In genomic region chr7:19309278-19309883, GRCm38 (mm10) we compare ENCODE assay signal across 8 mouse cellular contexts. TPM values are rescaled to one million over a fixed set of nuclear protein-coding genes. Genes with fewer than 3 reads are reported as not detected.
DNase-seq lines count a peak whose midpoint lies in the region; ATAC-seq and TF ChIP-seq lines count a peak whose summit lies in the region.

No protein-coding gene starts in this region.

- H3K4me3 ChIP-seq in heart, embryonic 10.5 days, result peak overlapping the region; percentile 86
- H3K4me3 ChIP-seq in ES-E14 (ENCODE audit: insufficient read depth in 1 of 2, low read depth in 1 of 2, low read length in 2 of 2, poor library complexity in 1 of 2, severe bottlenecking in 1 of 2), result peak overlapping the region; percentile 71 to 77
- peak overlapping the region; percentile 68 for H3K4me3 ChIP-seq in heart, embryonic 13.5 days
- H3K4me3 ChIP-seq in liver, embryonic 16.5 days (ENCODE audit: low read depth, low read length), result peak overlapping the region; percentile 71

- peak overlapping the region; percentile 79 for H3K9ac ChIP-seq in ES-E14 (ENCODE audit: insufficient read depth, low read depth, low read length, poor library complexity, severe bottlenecking)
- H3K9ac ChIP-seq in heart, embryonic 13.5 days, result peak overlapping the region; percentile 81
- peak overlapping the region; percentile 36; the same call in 1 of the 2 replicates for H3K9ac ChIP-seq in liver, embryonic 16.5 days (ENCODE audit: low read depth, low read length)

- 1% methylated on average over 48 of the region's 48 CpGs for WGBS in heart, embryonic 10.5 days
- under 1% methylated on average over 48 of the region's 48 CpGs for WGBS in heart, embryonic 13.5 days
- under 1% methylated on average over 48 of the region's 48 CpGs for WGBS in liver, embryonic 16.5 days (ENCODE audit: insufficient replicate concordance)

- peak overlapping the region; percentile 100 for H3K4me2 ChIP-seq in heart, embryonic 13.5 days
- peak overlapping the region; percentile 99 for H3K4me2 ChIP-seq in liver, embryonic 16.5 days (ENCODE audit: low read depth, low read length)

- H3K27ac ChIP-seq in heart, embryonic 10.5 days, result peak overlapping the region; percentile 89
- no peak overlapping the region for H3K27ac ChIP-seq in ES-E14 (ENCODE audit: insufficient read depth, low read depth, low read length, poor library complexity, severe bottlenecking)
- H3K27ac ChIP-seq in heart, embryonic 13.5 days (replicated peaks), result no peak overlapping the region
- no peak overlapping the region for H3K27ac ChIP-seq in liver, embryonic 16.5 days (ENCODE audit: low read length)

- H3K27me3 ChIP-seq in heart, embryonic 10.5 days (ENCODE audit: insufficient read depth, poor library complexity, severe bottlenecking), result peaks cover 40% of the 10 kb centered on the region
- H3K27me3 ChIP-seq in heart, embryonic 13.5 days (replicated peaks), result peaks cover 52% of the 10 kb centered on the region
- peaks cover 41% of the 10 kb centered on the region for H3K27me3 ChIP-seq in liver, embryonic 16.5 days (ENCODE audit: control insufficient read depth, insufficient read depth, low read depth, low read length)

- in situ Hi-C loops in ES-E14 (cut with MboI; ENCODE audit: low sequenced_read_pairs in 2 of 2, unreplicated experiment in 2 of 2), result no loop called here

- H3K4me1 ChIP-seq in heart, embryonic 10.5 days, result peaks cover 36% of the 10 kb centered on the region
- H3K4me1 ChIP-seq in ES-E14 (ENCODE audit: control insufficient read depth in 2 of 2, insufficient read depth in 2 of 2, low read length in 2 of 2, poor library complexity in 1 of 2), result peaks cover 0 to 4% of the 10 kb centered on the region in 2 experiments; a peak in 1 of 4 replicates
- peaks cover 31% of the 10 kb centered on the region for H3K4me1 ChIP-seq in heart, embryonic 13.5 days
- peaks cover 24% of the 10 kb centered on the region for H3K4me1 ChIP-seq in liver, embryonic 16.5 days (ENCODE audit: control insufficient read depth, low read depth, low read length)

- ATAC-seq in heart, embryonic 13.5 days (ENCODE audit: extremely low read depth, insufficient number of reproducible peaks, low FRiP score, low TSS enrichment), result no peak
- ATAC-seq in liver, embryonic 16.5 days (ENCODE audit: low read depth), result no peak

- no peak for DNase-seq in heart, embryonic 10.5 days (ENCODE audit: low spot score)
- DNase-seq in heart, adult 18-20 months, result no peak
- no peak for DNase-seq in ES-E14 (ENCODE audit: low read depth, low spot score)
- no peak for DNase-seq in T-cell, adult 2 months (ENCODE audit: low spot score)
- DNase-seq in urinary bladder, postnatal 4 days (ENCODE audit: low spot score in 2 of 2), result no peak
- no peak for DNase-seq in frontal cortex, postnatal 14 days (ENCODE audit: low spot score in 2 of 2)

- no peaks in the 10 kb centered on the region for H3K36me3 ChIP-seq in heart, embryonic 10.5 days
- no peaks in the 10 kb centered on the region for H3K36me3 ChIP-seq in ES-E14 (ENCODE audit: control insufficient read depth, insufficient read depth, low read length, poor library complexity, severe bottlenecking)
- H3K36me3 ChIP-seq in heart, embryonic 13.5 days, result no peaks in the 10 kb centered on the region
- no peaks in the 10 kb centered on the region for H3K36me3 ChIP-seq in liver, embryonic 16.5 days (ENCODE audit: control insufficient read depth, insufficient read depth)

- no peaks in the 10 kb centered on the region for H3K9me3 ChIP-seq in heart, embryonic 10.5 days
- no peaks in the 10 kb centered on the region for H3K9me3 ChIP-seq in ES-E14 (ENCODE audit: control insufficient read depth, insufficient read depth, low read depth, low read length)
- no peaks in the 10 kb centered on the region for H3K9me3 ChIP-seq in heart, embryonic 13.5 days
- H3K9me3 ChIP-seq in liver, embryonic 16.5 days (replicated peaks; ENCODE audit: control insufficient read depth, low read length), result no peaks in the 10 kb centered on the region

TF ChIP-seq in ES-E14, 5 proteins besides CTCF, POLR2A, EP300 and RAD21:
- TF ChIP-seq HCFC1 (IDR thresholded peaks at IDR 0.05; ENCODE audit: borderline replicate concordance, insufficient read depth, low read length) (no peak), ZC3H11A (IDR thresholded peaks at IDR 0.05; ENCODE audit: borderline replicate concordance, low read depth, low read length) (no peak), ZNF384 (IDR thresholded peaks at IDR 0.05; ENCODE audit: low read depth, low read length) (no peak), MAFK (IDR thresholded peaks at IDR 0.05; ENCODE audit: insufficient read depth, low read depth, low read length) (no peak), CHD2 (IDR thresholded peaks at IDR 0.05; ENCODE audit: low read depth, low read length) (no peak)

RNA-seq across cellular contexts. Expression of gene Fosb, which starts 0.5 kb away (rescaled TPM):
- 0.24 and 0.27 TPM in 2 replicates for polyA plus RNA-seq in heart, embryonic 10.5 days (2016; fragmentation: Nextera tagmentation; extraction: Ambion mirVana)
- 1 to 10 TPM in 1 of 2 experiments, under 1 TPM in 1; 0.62 to 1.0 TPM for total RNA-seq in heart, adult 18-20 months (2021)
- 5.8 and 6.3 TPM in 2 replicates for total RNA-seq in ES-E14 (2012; rRNA removed)
- 0.14 and 0.16 TPM in 2 replicates for polyA plus RNA-seq in heart, embryonic 13.5 days (2015; fragmentation: Nextera tagmentation; extraction: Ambion mirVana)
- polyA plus RNA-seq in liver, embryonic 16.5 days (2015; fragmentation: Nextera tagmentation; extraction: Ambion mirVana), result not detected in 2 replicates

RNA-seq across cellular contexts. Expression of gene Rtn2, which starts 27.0 kb away (rescaled TPM):
- polyA plus RNA-seq in heart, embryonic 10.5 days (2016; fragmentation: Nextera tagmentation; extraction: Ambion mirVana), result 22.4 and 26.0 TPM in 2 replicates
- total RNA-seq in heart, adult 18-20 months (2021), result 100 to 1,000 TPM; 124 to 132 TPM
- total RNA-seq in ES-E14 (2012; rRNA removed), result 9.9 and 10.8 TPM in 2 replicates
- 26.1 and 29.3 TPM in 2 replicates for polyA plus RNA-seq in heart, embryonic 13.5 days (2015; fragmentation: Nextera tagmentation; extraction: Ambion mirVana)
- 2.9 and 4.1 TPM in 2 replicates for polyA plus RNA-seq in liver, embryonic 16.5 days (2015; fragmentation: Nextera tagmentation; extraction: Ambion mirVana)

RNA-seq across cellular contexts. Expression of gene Ppm1n, which starts 29.5 kb away (rescaled TPM):
- 0.13 TPM in 1 of 2 replicates, not detected in the other for polyA plus RNA-seq in heart, embryonic 10.5 days (2016; fragmentation: Nextera tagmentation; extraction: Ambion mirVana)
- total RNA-seq in heart, adult 18-20 months (2021), result not detected
- total RNA-seq in ES-E14 (2012; rRNA removed), result 2.9 and 9.7 TPM in 2 replicates
- polyA plus RNA-seq in heart, embryonic 13.5 days (2015; fragmentation: Nextera tagmentation; extraction: Ambion mirVana), result not detected in 2 replicates
- 0.11 TPM in 1 of 2 replicates, not detected in the other for polyA plus RNA-seq in liver, embryonic 16.5 days (2015; fragmentation: Nextera tagmentation; extraction: Ambion mirVana)

RNA-seq across cellular contexts. Expression of gene Ercc1, which starts 35.2 kb away (rescaled TPM):
- polyA plus RNA-seq in heart, embryonic 10.5 days (2016; fragmentation: Nextera tagmentation; extraction: Ambion mirVana), result 74.0 and 84.2 TPM in 2 replicates
- total RNA-seq in heart, adult 18-20 months (2021), result 10 to 100 TPM; 43.5 to 50.3 TPM
- 48.0 and 53.2 TPM in 2 replicates for total RNA-seq in ES-E14 (2012; rRNA removed)
- polyA plus RNA-seq in heart, embryonic 13.5 days (2015; fragmentation: Nextera tagmentation; extraction: Ambion mirVana), result 62.6 and 62.7 TPM in 2 replicates
- 11.4 and 14.5 TPM in 2 replicates for polyA plus RNA-seq in liver, embryonic 16.5 days (2015; fragmentation: Nextera tagmentation; extraction: Ambion mirVana)

RNA-seq across cellular contexts. Expression of gene Vasp, which starts 37.8 kb away (rescaled TPM):
- polyA plus RNA-seq in heart, embryonic 10.5 days (2016; fragmentation: Nextera tagmentation; extraction: Ambion mirVana), result 99.0 and 112 TPM in 2 replicates
- 10 to 100 TPM; 26.7 to 27.7 TPM for total RNA-seq in heart, adult 18-20 months (2021)
- 92.5 and 108 TPM in 2 replicates for total RNA-seq in ES-E14 (2012; rRNA removed)
- polyA plus RNA-seq in heart, embryonic 13.5 days (2015; fragmentation: Nextera tagmentation; extraction: Ambion mirVana), result 81.2 and 81.7 TPM in 2 replicates
- 32.8 and 33.0 TPM in 2 replicates for polyA plus RNA-seq in liver, embryonic 16.5 days (2015; fragmentation: Nextera tagmentation; extraction: Ambion mirVana)
